Mouse (Mus musculus) cortical plate, adult 2 months (tissue): Measurements from ENCODE around the gene Tpst2. TPM values are rescaled to one million over a fixed set of nuclear protein-coding genes. Genes with fewer than 3 reads are reported as not detected.

Experiments
- H3K27ac ChIP-seq: fragments of 200-500 bp; 2 replicates; pipeline ENCODE4 v1.5.1; 2012; ENCODE audit warnings: low read length, control low read depth, inconsistent platforms; ENCODE audit not compliant: insufficient read depth
- H3K4me1 ChIP-seq: fragments of 200-500 bp; 2 replicates; pipeline ENCODE4 v1.6.1; 2011; ENCODE audit warnings: low read length; ENCODE audit not compliant: control insufficient read depth, insufficient read depth
- H3K4me3 ChIP-seq: fragments of 200-500 bp; 2 replicates; pipeline ENCODE4 v1.5.1; 2011; ENCODE audit warnings: mild to moderate bottlenecking, low read length, control low read depth; ENCODE audit not compliant: insufficient read depth
- CTCF ChIP-seq: fragments of 200-500 bp; IDR thresholded peaks from 2 replicates; pipeline ENCODE4 v1.5.1; 2011; ENCODE audit warnings: mild to moderate bottlenecking, control low read depth, low read length; ENCODE audit not compliant: insufficient read depth; ENCODE audit errors: extremely low read depth
- POLR2A ChIP-seq: fragments of 200-500 bp; IDR thresholded peaks from 2 replicates; pipeline ENCODE4 v1.6.1; 2011; ENCODE audit warnings: mild to moderate bottlenecking, low read length, control low read depth; ENCODE audit not compliant: insufficient read depth; ENCODE audit errors: extremely low read depth
- polyA plus RNA-seq: library from polyadenylated mRNA; depleted of rRNA; stranded (reverse); fragments of >200 nt; gene quantifications from 2 replicates; pipeline ENCODE4 v1.2.3, GENCODE M21; 2012; rRNA removed

Tpst2 gene
- 31.4 and 35.4 TPM in 2 replicates for polyA plus RNA-seq

GRCm38 (mm10) chr5:112276267-112276873 lies at the start of gene Tpst2:
Tpst2 (plus strand) TSS chr5:112276691.
- Histone ChIP-seq H3K27ac (peak within 1 kb of the TSS; percentile 61), H3K4me1 (peaks cover 8% of the 10 kb centered on the region), H3K4me3 (peak within 1 kb of the TSS; percentile 61)
- TF ChIP-seq POLR2A (peak; percentile 99), CTCF (no peak)

DNA sequence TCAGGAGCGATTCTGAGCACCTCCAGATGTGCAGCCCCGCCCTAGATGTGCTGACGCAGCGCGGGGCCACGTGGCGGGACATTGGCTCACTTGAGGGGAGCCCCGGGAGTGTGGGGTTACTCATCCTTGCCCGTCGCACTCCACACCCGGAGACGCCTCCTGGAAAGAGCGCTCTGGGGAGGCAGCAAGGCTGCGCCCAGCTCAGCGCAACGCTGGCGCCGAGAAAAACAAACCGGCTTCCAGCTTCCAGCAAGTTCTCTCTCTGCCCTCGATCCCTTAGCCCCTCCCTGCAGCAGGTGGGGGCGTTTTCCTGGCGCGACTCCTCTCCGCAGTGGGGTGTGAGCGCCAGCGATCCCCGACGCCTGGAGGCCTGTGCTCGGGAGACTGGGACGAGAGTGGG lies 49.1 kb upstream of the Tpst2 start:
- Histone ChIP-seq H3K4me3 (peak overlapping the region; percentile 94), H3K4me1 (peaks cover 7% of the 10 kb centered on the region), H3K27ac (no peak overlapping the region)
- TF ChIP-seq CTCF (no peak), POLR2A (peak; percentile 50; the same call in 1 of the 2 replicates)

- no peak for TF ChIP-seq CTCF
- no peak for TF ChIP-seq POLR2A
- H3K4me3 ChIP-seq: peak overlapping the region; percentile 94
- peaks cover 7% of the 10 kb centered on the region for H3K4me1 ChIP-seq
- H3K27ac ChIP-seq: peak overlapping the region; percentile 45; the same call in 1 of the 2 replicates
Observed at GRCm38 (mm10) chr5:112227898-112228239, 48.6 kb upstream of the Tpst2 start.

GRCm38 (mm10) chr5:112228240-112229076 lies 48.0 kb upstream of the Tpst2 start:
- H3K4me3 ChIP-seq: peak overlapping the region; percentile 94
- TF ChIP-seq POLR2A: peak; percentile 71; the same call in 1 of the 2 replicates
- TF ChIP-seq CTCF: no peak
- H3K27ac ChIP-seq: peak overlapping the region; percentile 45
- H3K4me1 ChIP-seq: peaks cover 7% of the 10 kb centered on the region

- TF ChIP-seq CTCF (no peak), POLR2A (no peak)
- Histone ChIP-seq H3K4me3 (no peak overlapping the region), H3K4me1 (0 out of 2 replicates have a peak, but pooled peaks cover 2% of the 10 kb centered on the region), H3K27ac (no peak overlapping the region)
Observed at GRCm38 (mm10) chr5:112235806-112236205, 40.7 kb upstream of the Tpst2 start.

DNA sequence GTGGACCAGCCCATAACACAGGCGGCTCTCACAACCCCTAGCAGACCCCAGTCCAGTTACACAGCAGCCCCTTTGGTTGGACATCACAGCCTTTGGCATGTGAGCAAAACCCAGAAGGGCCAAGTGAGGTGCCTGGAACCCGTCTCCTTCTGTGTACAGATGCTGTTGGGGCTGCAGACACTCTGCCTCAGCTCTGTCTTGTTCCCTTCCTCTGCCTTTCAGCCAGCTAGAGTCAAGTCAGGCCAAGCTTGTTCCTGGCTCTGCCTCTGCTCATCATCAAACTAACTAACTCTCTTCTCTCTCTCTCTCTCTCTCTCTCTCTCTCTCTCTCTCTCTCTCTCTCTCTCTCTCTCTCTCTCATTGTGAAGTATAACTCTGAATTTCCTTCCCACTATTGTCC lies 39.9 kb upstream of the Tpst2 start:
- H3K27ac ChIP-seq: no peak overlapping the region
- TF ChIP-seq CTCF: no peak
- H3K4me3 ChIP-seq: no peak overlapping the region
- H3K4me1 ChIP-seq: 0 out of 2 replicates have a peak, but pooled peaks cover 2% of the 10 kb centered on the region

DNA sequence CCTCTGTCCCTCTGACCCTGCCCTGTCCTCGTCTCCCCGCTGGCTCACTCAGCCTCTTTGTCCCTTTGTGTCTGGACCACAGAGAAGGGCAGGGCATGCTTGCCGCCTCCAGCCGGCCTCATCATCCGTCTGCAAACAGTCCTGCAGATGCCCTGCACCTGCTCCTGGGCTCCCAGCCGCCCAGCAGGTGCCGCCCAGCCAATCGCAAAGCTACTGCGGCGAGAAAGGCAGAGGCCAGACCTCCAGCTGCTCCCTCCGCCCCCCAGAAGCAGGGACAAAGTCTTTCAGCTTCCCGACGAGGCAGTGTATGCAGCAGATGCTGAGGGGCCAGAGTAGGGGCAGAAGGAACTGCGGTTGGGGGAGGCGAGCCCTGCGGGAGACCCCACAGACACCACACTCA lies 39.1 kb upstream of the Tpst2 start:
- Histone ChIP-seq H3K4me3 (no peak overlapping the region), H3K4me1 (0 out of 2 replicates have a peak, but pooled peaks cover 2% of the 10 kb centered on the region), H3K27ac (no peak overlapping the region)

GRCm38 (mm10) chr5:112237866-112238570 lies 38.5 kb upstream of the Tpst2 start:
- H3K27ac ChIP-seq: no peak overlapping the region

More for the DNA sequence above, 39.1 kb upstream of the Tpst2 start:
- TF ChIP-seq CTCF (no peak), POLR2A (no peak)

DNA sequence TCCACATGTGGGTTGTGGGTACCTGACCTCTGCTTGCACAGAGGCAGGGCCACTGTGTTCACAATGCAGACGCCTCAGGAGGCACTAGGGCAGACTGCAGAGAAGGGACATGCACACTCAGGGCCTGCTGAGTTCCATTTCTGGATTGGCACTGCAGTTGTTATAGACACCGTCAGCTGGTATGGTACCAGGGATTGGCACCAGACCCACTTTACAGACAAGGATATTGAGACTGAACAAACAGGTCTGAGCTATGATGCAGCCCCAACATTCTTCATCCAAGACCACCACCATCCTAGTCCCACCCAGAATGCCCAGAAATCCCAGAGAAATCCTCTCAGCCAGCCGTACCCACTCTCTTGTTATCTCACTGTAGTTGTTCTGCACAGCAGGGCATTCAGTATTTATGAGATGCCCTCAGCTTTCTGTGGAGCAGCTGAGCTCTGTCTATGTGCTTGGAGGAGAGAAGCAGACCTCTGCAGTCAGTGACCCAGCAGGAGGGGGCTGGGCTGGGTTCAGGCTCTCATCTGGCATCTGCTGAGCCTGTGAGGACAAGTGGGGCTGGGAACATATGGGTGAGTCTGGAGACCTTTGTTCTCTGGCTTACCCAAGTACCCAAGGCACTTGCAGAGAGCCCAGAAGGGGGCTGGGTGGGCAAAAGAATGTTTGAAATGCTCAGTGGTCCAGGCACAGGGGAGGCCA lies 37.6 kb upstream of the Tpst2 start:
- no peak overlapping the region for H3K27ac ChIP-seq

More at GRCm38 (mm10) chr5:112237866-112238570, 38.5 kb upstream of the Tpst2 start:
- H3K4me3 ChIP-seq: no peak overlapping the region
- TF ChIP-seq CTCF (no peak), POLR2A (no peak)
- 0 out of 2 replicates have a peak, but pooled peaks cover 2% of the 10 kb centered on the region for H3K4me1 ChIP-seq

More for the DNA sequence above, 37.6 kb upstream of the Tpst2 start:
- Histone ChIP-seq H3K4me3 (no peak overlapping the region), H3K4me1 (0 out of 2 replicates have a peak, but pooled peaks cover 2% of the 10 kb centered on the region)
- no peak for TF ChIP-seq CTCF
